Mouse (Mus musculus): Measurements from ENCODE around the gene Srprb.
"Not testable (repeated sequence)": the region's sequence is repeated elsewhere in the genome, so short reads cannot be mapped to it uniquely, and the experiment has no call there.

Srprb gene

DNA sequence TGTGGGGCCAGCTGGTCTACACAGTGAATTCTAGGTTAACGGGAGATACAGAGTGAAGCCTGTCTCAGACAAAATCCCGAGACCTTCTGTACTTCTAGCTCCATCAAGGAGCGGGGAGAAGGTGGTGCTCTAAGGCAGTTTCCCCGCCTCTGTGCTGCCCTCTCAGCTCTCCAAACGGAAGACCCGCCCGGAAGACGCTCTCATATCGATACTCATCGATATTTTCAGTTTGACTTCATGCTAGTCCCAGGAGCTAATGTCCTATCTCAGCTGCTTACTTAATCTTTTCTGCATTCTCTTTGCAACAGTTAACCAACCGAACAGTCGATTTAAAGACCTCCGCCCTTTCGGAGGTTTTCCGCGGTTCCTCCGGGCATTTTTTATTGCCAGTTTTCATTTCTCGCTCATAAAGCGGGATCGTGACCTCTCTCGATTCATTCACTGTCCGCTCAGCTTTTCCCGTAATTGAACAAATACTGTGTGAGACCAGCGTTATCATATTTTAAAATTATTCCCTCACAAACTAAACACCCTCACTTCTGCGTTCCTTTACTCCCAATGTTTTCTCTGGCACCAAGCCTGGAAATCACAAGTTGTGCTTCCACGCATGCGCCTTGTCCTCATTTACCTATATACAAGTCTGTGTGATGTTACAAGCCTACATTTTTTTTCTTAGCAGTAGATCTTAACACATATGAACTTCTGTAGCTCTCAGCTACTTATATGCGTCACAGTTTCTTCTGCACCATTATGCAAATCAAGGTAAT lies 10.9 kb upstream of the Srprb start:
- DNase-seq (ENCODE audit: low spot score in 2 of 2) = no peak

DNA sequence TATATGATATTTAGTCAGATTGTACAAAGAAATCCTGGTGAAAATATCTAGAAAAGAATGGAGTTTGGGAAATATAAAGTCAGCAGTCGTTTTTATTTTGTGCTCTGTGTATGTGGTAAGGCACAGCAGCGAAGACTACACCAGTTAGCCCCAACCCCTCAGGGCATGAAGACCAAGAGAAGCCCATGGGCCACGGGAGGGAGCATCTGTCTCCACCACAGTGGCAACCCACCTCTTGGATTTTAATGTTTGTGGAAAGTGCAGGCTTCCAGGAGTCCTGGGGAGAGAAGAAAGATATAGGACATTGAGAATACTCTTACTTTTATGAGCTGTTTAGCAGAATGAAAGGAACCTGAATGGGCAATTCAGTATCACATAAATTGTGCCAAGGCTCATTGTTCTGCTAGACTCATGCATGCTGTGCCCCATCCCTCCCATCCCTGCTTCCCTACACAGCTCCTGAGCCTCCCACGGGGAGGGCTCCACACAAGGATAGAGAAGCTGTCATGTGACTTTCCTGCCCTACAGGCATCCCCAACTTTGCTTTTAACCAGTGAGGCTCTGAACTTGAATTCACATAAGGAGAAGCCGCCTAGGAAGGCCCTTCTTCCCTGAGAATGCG lies 7.0 kb upstream of the Srprb start:
- DNase-seq (ENCODE audit: low spot score in 2 of 2) = no peak

DNA sequence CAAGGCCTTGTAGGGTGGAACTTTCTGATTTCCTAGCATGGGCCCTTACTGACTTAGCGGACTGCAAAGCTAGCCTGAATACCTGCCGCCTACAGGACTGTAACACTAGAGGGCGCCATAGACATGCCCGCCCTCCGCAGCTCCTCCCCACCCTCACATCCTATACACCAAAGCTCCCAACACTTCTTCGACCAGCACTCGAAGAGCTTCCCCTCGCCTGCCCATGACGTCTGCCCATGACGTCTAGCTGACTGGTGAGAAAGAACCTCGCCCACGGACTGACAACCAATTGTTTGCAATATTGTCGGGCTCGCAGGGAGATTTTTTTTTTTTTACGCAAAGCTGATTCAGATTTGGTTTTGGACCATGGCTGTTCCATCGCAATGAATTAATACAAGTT lies 5.9 kb upstream of the Srprb start:
- DNase-seq (ENCODE audit: low spot score in 2 of 2) = peak in 1 of 2 experiments; percentile 39

DNA sequence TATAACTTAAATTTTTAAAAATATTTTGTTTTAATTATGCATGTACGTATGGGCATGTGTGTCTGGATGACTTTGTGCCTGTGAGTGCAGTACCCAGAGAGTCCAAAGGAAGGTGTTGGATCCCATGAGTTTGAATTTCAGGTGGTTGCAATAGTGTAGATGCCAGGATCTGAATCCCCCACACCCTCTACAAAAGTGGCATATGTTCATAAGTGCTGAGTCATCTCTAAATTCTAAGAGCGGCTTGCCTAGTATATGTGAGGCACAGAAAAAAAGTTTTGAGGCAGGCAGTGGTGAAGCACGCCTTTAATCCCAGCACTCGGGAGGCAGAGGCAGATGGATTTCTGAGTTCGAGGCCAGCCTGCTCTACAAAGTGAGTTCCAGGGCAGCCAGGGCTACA lies 3.8 kb upstream of the Srprb start:
- DNase-seq (ENCODE audit: low spot score in 2 of 2) = no peak

DNA sequence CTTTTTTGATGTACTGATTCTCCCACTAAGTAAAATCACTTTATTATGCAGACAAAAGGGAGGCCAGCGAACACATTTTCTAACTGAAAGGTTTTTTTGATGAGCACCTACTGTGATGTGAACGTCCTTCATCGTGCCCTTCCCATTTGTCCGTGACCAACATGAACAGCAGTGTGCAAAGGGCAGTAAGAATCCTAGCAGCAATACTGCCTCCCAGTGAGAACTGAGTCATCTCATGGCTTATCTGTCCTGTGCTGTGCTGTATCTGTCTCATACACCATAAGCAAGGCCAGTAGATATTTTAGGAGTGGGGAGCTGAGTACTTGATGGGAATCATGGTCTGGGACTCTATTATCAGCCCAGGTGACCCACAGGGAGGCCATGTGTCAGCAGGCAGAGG lies 13.5 kb downstream of the Srprb start:
- DNase-seq (ENCODE audit: low spot score in 2 of 2) = no peak

DNA sequence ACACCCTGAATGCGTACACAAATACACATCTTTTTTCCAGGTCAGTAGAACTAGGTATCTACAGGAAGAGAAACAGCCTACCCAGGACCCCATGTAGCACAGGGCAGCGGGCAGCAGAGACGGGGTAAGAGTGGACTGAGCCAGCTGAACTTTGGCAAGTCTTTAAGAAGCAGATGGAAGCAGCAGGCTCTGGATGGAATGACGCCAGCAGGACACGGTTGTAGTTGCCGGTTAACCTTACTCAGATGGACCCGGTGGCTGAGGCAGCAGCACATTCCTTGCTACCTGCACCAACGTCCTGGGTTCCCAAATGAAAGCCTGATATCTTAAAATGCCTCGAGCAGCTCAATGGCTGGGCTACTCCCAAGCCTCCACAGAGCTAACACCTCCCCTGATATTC lies 15.2 kb downstream of the Srprb start:
- no peak for DNase-seq (ENCODE audit: low spot score in 2 of 2)

DNA sequence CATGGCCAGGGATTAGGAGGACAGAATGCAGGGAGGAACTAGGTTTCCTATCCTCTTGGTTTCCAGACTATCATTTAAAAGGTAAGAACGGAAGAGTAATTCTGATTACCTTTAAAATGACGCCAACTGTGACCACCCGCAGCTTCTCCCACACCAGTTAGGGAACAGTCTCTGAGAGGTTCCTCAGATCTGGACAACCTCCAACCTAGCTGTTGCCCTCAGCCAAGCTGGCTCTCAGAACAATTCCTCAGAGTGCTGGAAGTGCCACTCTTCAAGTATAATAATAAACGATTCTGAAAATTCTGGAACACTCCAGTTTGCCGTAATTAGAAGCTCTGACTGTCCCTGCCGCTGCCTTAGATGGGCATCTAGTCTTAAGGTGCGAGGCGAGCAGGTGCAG lies 16.0 kb downstream of the Srprb start:
- no peak for DNase-seq (ENCODE audit: low spot score in 2 of 2)

DNA sequence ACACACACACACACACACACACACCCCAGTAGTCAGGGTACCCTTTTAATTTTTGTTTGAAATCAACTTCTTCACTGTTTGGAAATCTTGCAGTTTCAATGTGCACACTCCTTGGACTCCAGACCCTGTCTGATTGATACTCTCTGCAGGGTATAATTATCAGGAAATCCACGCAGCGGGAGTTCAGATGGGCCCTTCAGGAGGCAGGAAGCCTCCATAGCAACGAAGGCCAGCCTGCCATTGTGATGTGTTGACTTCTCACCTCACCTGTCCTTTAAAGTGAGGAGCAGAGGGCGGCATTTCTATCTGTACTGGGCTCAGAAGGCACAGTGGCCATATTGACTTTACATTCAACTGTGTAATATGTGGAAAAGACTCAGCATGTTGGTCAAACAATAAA lies 17.1 kb downstream of the Srprb start:
- no peak for DNase-seq (ENCODE audit: low spot score in 2 of 2)

DNA sequence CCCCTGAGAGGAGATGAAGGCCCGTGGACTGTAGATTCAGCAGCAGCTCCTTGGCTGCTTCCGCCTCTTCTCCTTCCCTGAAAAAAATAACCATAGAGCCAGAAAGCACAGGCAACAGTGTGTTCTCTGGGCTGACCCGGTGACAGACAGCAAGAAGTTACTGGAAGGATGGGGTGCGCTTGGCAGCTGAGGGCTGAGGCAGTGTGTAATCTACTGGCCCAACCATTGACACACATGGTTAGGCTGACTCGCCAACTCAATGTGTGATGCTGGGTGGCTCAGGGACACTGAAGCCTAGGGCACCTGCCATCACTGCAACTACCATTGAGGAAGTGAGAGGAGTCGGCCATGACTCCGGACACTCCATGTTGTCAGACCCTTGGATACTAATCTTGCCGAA lies 20.1 kb downstream of the Srprb start:
- no peak for DNase-seq (ENCODE audit: low spot score in 2 of 2)

DNA sequence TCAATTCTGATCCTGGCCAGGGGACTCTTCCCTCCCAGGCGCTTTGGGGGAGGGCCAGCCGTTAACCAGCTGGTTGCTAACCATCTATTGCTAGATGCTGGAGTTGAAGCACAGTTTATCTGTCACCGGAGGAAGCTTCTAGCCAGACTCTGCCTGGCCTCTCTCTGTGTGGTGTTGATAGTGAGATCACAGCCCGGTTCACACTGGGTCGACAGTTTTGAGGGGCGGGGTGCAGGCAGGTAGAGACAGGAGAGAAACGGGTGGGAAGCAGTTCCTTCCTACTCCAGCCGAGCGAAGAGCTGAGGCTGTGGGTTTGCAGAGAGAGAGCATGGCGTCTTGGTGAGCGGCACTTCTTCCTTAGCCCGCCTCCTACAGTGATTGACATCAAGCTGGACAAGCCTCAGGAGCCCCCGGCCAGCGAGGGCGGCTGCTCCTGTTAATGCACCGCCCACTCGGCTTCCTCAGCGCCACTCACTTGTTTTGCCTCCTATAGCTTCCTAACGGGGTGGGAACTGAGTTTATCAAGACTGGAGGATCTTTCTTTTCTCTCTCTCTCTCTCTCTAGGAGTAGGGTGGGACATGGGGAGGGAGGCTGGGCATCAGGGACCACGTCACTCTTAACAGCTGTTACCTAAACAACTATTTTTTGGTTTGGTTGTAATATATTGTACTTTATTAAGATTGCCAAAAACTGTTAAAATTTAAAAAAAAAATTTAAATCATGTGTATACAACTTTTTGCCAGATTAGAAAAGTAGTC lies 21.0 kb downstream of the Srprb start:
- DNase-seq (ENCODE audit: low spot score in 2 of 2) = peak; percentile 38 to 47

DNA sequence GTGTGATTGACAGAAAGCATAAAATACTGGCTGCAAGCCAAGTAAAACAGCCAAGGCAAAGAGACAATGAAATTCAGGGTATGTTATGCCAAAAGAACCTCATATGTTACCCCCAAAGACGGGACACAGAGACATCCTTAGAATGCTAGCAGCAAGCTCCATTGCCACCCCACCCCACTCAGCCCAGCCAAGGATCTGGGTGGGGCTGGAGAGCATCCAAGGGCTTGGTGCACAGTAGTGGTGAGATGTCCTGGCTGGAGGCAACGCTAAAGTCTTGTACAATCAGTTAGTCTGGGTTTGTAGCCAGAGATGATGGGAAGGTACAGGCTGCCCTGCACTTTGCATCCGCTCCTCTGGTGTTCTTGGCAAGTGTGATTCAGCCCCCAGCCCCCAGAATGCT lies 21.6 kb downstream of the Srprb start:
- no peak for DNase-seq (ENCODE audit: low spot score in 2 of 2)

DNA sequence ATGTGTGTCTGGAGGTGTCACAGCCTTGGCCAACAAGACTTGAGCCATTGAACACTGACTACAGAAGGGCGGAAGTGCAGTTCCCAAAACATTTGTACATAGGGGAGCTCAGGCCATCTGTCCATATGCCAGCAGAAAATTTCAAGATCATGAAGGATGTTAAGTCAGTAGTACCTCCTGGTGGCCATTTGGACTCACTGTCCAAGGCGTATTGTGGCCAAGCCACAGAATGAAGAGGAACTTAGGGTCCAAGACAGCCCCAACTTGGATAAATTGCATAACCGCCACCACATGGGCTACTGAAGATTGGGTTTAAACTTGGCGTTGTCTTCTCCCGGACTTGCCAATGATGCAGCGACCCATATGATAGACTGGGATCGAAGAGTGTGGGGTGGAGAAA lies 26.2 kb downstream of the Srprb start:
- DNase-seq (ENCODE audit: low spot score in 2 of 2) = no peak

DNA sequence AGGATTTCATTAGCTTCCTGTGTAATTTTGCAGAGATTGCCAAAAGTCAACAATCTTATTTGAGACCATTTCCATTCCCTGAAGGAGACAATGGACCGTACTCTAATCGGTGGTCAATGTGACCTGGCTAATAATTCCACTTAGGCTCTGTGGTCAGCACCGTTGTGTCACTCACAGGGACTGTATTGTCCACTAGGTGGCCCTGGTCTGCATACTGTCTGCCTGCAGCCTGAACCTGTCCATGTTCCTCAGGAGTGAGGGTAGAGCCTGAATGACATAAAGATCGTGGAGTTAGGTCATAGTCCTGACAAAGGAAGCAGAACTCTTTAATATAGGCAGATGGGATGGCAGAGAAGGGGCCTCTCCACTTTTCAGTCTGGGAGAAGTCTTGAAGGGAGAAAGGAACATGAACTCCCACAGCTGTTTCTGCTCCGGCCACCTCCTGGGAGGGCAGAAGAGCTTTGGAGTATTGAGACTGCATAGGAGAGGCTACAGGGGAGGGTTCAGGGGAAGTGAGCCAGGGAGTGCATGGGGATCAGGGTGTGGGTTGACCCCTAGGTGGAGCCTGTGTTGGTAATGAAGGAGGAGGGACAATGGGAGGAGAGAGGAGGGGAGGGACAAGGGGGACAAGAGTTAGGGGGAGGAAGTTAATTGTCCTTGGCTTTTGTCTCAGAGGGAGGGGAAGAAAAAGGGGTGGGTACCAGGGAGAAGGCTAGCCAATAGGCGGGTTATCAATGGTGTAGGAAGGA lies 27.0 kb downstream of the Srprb start:
- DNase-seq (ENCODE audit: low spot score in 2 of 2) = no peak

DNA sequence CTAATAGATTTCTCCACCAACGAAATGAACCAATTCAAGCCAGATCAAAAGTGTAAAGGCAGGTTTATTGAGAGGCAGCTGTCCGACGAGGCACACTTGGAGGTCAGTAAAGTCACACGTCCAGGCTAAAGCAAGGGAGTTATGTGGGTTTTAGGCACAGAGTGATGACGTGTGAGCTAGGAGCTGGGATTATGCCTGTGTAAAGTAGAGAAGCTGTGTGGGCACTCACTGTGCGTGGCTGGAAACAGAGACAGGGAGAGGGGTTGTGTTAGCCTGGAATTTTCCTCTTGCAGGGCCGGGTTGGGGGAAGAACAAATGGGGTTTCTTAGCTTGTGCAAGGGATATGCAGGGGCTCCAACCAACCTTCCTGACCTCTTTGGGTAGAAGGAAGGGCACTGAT lies 33.2 kb downstream of the Srprb start:
- no peak for DNase-seq (ENCODE audit: low spot score in 2 of 2)

DNA sequence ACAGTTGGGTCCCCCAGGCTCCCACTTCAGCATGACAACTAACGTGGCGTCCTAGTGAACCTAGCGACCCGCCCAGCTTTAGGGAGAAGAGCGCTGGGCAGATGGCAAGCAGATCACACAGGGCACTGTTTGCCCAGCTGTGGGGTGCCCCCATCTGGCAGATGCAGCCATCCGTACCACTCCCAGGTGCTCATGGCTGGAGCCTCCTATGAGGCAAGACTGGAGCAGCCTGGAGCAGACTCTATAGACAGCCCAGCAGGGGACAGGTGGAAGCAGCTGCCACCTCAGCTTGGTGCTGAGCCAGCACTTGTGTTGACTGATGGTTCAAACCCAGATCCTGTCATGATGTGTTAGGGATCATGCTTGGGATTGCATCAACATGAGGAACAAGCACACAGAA lies 33.9 kb downstream of the Srprb start:
- no peak for DNase-seq (ENCODE audit: low spot score in 2 of 2)

DNA sequence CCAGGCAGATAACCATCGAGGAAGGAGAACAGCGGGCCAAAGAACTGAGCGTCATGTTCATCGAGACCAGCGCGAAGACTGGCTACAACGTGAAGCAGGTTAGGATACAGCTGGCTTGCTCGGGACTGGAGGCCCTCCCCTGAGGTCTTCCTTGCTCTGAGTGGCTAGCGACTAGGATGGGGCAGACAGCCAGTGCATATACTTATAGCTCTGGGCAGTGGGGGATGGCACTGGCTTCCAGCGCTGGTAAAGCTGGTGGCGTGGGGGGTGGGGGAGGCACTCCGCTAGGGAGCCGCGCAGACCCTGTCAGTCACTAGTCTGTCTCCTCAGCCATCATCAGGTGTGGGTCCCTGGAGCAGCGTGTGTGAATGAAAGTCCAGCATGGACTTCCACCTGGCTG lies 38.1 kb downstream of the Srprb start:
- DNase-seq (ENCODE audit: low spot score in 2 of 2) = no peak

DNA sequence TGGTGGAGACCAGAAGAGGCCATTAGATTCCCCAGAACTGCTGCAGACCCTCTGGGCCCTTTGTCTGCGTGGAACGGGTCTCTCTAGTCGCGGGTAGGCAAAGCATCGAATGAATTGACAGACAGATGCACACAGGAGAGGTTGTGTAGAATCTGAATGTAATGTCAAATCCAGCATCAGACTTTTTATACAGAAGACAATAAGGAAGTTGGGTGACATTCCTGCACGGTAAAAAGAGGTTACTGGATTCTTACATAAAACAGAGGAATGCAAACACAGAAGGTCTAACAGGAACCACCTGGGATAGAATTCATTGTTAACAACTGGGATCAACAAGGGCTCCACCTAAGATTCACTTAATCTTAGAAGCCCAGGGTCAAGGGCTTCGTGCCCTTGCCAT lies 46.8 kb downstream of the Srprb start:
- not testable (repeated sequence) for DNase-seq (ENCODE audit: low spot score in 2 of 2)

DNA sequence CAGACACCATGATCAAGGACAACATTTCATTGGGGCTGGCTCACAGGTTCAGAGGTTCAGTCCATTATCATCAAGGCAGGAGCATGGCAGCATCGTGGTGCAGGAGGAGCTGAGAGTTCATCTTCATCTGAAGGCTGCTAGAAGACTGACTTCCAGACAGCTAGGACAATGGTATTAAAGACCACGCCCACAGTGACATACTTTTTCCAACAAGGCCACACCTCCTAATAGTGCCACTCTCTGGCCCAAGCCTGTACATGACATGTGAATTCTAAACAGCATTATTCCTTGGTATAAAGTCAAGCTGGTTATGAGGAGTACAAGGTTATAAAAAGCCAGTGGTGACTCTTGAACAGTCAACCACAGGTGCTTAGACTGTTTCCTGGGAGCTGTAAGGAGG lies 47.4 kb downstream of the Srprb start:
- no peak for DNase-seq (ENCODE audit: low spot score in 2 of 2)

DNA sequence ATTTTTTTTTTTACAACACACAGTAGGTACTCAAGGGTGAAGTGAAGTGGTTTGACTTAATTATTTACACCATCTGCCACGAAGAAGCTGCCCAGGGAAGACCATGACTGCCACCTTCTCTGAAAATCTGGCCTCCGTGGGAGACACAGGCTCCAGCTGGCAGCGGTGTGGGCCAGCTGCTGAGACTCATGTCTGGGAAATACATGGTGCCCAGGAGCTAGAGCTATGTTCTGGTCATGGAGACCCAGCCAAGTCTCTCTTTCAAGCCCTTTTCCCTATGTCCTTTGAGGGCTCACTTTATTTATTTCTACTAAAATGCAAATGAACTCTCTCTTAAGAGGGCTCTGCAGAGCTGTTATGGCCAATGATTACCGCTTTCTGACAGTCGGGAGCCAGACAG lies 48.7 kb downstream of the Srprb start:
- no peak for DNase-seq (ENCODE audit: low spot score in 2 of 2)

DNA sequence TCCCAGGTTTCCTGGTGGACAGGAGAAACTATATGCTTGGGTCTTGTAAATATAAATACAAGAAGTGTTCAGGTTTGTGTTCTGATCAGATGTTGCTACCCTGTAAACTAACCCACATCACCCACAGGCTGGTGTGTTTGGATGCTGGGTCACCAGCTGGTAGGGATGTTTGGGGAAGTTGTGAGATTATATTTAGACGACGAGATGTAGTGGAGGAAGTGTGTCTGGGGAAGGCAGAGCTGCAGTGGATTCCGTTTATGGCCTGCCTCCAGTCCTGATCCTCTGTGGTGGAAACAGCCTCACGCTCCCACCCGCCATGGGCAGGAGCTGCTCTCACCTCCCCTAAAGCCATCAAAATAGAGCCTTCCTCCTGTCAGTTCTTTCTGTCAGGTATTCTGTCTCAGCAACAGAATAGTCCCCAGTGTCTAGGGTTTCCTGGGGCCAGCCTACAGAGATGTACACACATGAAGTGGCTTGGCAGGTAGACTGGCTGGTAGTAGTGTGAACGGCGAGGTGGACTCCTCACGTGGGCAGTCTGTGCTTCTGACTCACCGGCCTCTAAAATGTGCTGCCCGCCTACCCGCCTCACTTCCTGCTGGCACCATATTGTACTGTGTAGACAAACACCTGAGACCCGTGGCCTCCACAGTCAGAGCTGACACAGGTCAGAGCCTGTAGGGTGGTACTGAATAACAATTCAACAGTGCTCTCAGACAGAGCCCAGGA lies 52.7 kb downstream of the Srprb start:
- no peak for DNase-seq (ENCODE audit: low spot score in 2 of 2)

DNA sequence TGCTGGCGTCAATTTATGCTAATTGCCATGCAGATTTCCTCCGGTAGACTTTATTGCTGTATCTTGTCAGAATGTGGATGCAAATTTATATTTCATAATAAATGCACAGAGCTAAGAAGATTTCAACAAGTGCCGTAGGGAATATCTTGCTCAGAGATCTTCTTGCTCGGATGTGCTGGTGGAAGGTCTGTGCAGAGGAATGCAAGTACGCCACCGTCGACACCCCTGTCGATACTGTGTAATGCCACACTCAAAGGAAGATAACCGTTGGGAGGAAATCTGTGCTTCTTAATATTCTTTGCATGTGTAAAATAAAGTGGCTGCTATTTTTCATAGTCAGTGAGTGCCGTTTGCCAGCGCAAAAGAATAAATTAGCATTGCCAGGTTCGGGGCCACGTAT lies 54.8 kb downstream of the Srprb start:
- DNase-seq (ENCODE audit: low spot score in 2 of 2) = no peak

DNA sequence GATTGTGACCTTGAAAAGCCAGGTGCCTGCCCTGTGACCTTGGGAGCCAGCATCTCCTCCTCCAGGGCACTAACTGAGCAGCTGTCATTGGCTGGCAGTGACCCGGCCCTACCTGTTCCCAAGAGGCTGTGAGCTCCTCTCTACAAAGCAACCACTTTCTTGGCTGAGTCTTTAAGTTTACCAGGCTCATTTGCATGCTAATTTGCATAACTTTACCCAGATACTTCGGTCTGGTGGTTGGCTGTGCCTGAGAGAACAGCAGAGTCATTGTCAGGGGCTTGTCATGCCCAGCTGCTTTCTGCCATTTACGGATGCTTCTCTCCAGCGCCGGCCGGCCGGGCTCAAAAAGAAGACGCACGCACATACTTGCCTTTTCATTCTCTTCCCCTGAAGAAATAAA lies 55.2 kb downstream of the Srprb start:
- peak in 1 of 2 experiments; percentile 41 for DNase-seq (ENCODE audit: low spot score in 2 of 2)
